Mouse (Mus musculus) heart, postnatal 25 days (tissue): ENCODE results near the gene Rxrg. TPM values are rescaled to one million over a fixed set of nuclear protein-coding genes. Genes with fewer than 3 reads are reported as not detected.

Source experiments
- DNase-seq: peaks from one replicate; pipeline ENCODE4 v3.0.0; 2022; ENCODE audit warnings: low spot score
- intact Hi-C: fragments of 180-260 bp; cut with DNase I; formaldehyde crosslinking; loops from one replicate; pipeline ENCODE4 v1.15.1; 2025
- total RNA-seq, 2 experiments: library from RNA; stranded (reverse); gene quantifications; 2 replicates each; pipeline ENCODE4 v1.2.3; 2021

Gene Rxrg
- total RNA-seq, result 10 to 100 TPM; 63.8 to 66.6 TPM

GRCm38 (mm10) chr1:167598255-167599081 lies at the start of gene Rxrg:
TSS of gene Rxrg (plus strand) at chr1:167598384.
- intact Hi-C loops, result no loop called here

DNA sequence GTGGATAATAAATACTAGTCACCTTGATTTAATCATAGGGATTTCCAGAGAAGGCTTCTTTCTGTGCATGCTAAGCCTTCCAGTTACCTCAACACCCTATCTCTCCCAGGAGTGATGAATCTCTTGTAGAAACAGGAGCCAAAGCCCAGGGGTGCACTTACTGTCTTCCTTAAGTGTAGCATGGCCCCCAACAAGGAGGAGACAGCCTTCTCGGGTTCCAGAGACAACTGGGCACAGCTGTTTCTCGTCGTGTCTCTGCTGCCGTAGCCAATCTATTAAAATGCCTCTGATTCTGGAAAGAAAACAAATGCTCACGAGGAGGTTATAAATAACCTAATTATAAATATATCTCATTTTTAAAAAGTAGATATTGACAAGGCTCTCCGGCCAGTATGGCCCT lies 48.9 kb upstream of the Rxrg start:
- intact Hi-C loops, result no loop called here
- no peak for DNase-seq

More at GRCm38 (mm10) chr1:167598255-167599081, at the start of gene Rxrg:
- DNase-seq, result peak; percentile 18

DNA sequence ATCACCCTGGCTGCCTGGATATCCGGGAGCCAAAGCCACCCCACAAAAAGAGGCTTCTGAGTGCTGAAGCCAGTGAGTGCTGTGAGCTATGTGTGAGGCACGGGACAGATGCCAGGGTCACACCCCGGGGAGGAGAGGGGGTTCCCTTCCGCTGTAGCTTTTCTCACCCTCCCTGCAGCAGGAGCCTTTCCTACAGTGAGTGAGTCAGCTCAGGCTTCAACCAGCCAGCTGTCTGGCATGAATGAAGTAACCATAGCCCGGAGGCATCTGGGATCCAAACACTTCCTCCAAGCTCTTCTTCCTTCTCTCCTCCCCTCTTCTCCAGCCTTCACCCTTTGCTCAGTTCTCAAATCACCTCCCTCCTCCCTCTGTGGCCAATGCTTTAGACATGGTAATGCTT lies 46.6 kb upstream of the Rxrg start:
- intact Hi-C loops, result no loop called here

GRCm38 (mm10) chr1:167553959-167554526 lies 44.1 kb upstream of the Rxrg start:
- DNase-seq, result no peak
- intact Hi-C loops, result no loop called here

More for the DNA sequence above, 46.6 kb upstream of the Rxrg start:
- DNase-seq, result peak; percentile 2

GRCm38 (mm10) chr1:167566571-167566970 lies 31.6 kb upstream of the Rxrg start:
- intact Hi-C loops, result no loop called here

GRCm38 (mm10) chr1:167579131-167579530 lies 19.1 kb upstream of the Rxrg start:
- intact Hi-C loops, result no loop called here
- no peak for DNase-seq

More at GRCm38 (mm10) chr1:167566571-167566970, 31.6 kb upstream of the Rxrg start:
- no peak for DNase-seq

DNA sequence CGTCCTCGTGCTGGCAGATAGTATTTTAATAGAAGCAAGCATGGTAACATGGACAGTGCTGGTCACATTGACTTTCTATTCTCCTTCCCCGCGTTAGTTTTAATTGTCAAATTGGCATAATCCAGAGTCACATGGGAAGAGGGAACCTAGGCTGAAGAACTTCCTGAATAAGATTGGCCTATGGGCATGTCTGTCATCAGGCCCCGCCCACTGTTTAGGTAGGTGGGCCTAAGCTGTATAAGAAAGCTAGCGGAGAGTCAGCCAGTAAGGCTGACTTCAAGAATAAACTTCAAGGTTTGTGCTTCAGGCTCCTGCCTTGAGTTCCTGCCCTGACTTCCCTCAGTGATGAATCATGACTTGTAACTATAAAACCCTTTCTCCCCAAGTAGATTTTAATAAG lies 15.0 kb upstream of the Rxrg start:
- intact Hi-C loops, result no loop called here
- DNase-seq, result no peak

DNA sequence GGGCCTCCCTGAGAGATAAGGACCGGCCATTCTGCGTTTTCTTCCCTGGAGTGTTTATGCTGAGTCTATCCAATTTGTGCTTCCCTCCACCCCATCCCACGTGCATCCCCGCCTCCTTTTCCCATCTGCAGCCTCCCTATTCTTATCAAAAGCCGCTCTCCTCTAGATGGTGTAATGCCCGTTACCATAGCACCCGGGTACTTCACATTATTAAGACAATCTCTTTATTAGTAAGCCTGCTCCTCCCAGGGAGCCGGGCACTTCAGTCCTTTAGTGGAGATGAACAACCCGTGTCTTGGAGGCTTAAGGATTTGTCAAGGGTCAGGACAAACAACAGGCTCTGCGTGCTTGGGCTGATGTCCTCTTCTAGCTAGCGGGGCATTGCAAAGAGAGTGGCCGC lies 14.3 kb upstream of the Rxrg start:
- intact Hi-C loops, result no loop called here
- DNase-seq, result no peak

GRCm38 (mm10) chr1:167588747-167589558 lies 9.2 kb upstream of the Rxrg start:
- DNase-seq, result no peak
- intact Hi-C loops, result no loop called here

GRCm38 (mm10) chr1:167592175-167592574 lies 6.0 kb upstream of the Rxrg start:
- DNase-seq, result no peak
- intact Hi-C loops, result no loop called here

- DNase-seq, result no peak
- intact Hi-C loops, result no loop called here
Observed at GRCm38 (mm10) chr1:167599211-167599735, 1.1 kb downstream of the Rxrg start.

- no peak for DNase-seq
- intact Hi-C loops, result no loop called here
Observed at GRCm38 (mm10) chr1:167608201-167608741, 10.1 kb downstream of the Rxrg start.

GRCm38 (mm10) chr1:167617131-167617530 lies 18.9 kb downstream of the Rxrg start:
- no peak for DNase-seq
- intact Hi-C loops, result no loop called here

GRCm38 (mm10) chr1:167617995-167618489 lies 19.9 kb downstream of the Rxrg start:
- intact Hi-C loops, result no loop called here
- peak; percentile 34 for DNase-seq

GRCm38 (mm10) chr1:167620206-167620795 lies 22.1 kb downstream of the Rxrg start:
- no peak for DNase-seq
- intact Hi-C loops, result loop anchor here (5.0 kb wide), 1 partner anchor 173 kb away; no protein-coding TSS in a partner anchor

DNA sequence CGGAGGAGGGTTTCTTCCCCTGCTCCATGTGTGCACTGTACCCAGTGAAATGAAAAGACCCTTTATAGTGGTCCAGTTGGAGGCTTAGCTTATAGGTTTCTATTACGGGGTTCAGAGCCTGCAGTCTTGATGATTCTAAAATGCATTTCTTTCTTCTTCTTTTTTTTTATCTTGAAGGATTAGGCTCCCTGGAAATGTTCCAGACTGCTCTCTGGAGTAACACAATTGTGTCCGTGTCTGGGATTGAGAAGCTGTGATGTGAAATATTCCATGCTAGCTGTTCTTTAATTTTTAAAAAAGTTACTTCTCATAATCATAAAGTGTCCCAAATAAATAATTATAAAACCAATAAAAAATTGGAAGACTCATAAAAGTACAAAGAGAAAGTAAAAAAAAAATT lies 26.9 kb downstream of the Rxrg start:
- intact Hi-C loops, result no loop called here

DNA sequence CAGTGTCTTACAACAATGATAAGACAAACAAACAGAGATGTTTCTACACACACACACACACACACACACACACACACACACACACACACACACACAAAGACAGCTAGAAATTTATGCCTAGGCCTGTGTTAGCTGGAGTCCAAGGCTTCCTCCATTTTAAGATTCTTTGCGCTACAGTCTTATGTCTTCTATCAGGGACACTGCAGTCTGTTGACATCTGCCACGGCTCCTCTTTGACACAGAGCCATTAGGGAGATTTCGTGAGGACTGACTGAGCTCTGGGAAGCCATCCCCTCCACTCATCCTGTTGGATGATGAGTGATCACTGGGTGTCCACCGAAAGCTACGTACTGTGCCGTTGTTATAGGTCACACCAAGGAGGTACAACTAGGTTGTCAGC lies 33.6 kb downstream of the Rxrg start:
- no peak for DNase-seq
- intact Hi-C loops, result no loop called here

More for the DNA sequence above, 26.9 kb downstream of the Rxrg start:
- DNase-seq, result no peak

- DNase-seq, result no peak
- intact Hi-C loops, result loop anchor here (2.0 kb wide), 1 partner anchor 187 kb away; no protein-coding TSS in a partner anchor
Observed at GRCm38 (mm10) chr1:167635702-167636101, 37.5 kb downstream of the Rxrg start.

DNA sequence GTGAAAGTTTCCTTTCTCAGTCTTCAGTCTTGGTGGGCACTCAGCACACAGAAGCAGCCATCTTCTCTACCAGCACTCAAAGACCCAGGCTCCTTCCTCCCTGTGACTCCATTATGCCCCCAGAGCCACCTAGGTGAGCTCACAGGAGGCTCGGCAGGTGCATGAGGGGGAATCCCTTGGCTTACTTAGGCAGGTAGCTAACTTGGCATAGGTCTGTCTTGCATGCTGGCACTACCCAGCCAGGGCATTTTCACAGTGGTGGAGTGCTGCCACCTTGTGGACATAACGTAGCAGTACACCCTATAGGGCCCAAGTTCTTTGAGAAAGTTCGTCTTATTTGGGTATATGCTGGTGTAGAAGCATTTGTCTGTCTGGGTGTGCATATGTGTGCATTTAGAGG lies 38.8 kb downstream of the Rxrg start:
- intact Hi-C loops, result loop anchor here (1.0 to 2.0 kb wide), 2 partner anchors 188 to 222 kb away; no protein-coding TSS in a partner anchor
- peak; percentile 16 for DNase-seq
